ENCODE assay signal across 8 mouse cellular contexts in the genomic region with DNA sequence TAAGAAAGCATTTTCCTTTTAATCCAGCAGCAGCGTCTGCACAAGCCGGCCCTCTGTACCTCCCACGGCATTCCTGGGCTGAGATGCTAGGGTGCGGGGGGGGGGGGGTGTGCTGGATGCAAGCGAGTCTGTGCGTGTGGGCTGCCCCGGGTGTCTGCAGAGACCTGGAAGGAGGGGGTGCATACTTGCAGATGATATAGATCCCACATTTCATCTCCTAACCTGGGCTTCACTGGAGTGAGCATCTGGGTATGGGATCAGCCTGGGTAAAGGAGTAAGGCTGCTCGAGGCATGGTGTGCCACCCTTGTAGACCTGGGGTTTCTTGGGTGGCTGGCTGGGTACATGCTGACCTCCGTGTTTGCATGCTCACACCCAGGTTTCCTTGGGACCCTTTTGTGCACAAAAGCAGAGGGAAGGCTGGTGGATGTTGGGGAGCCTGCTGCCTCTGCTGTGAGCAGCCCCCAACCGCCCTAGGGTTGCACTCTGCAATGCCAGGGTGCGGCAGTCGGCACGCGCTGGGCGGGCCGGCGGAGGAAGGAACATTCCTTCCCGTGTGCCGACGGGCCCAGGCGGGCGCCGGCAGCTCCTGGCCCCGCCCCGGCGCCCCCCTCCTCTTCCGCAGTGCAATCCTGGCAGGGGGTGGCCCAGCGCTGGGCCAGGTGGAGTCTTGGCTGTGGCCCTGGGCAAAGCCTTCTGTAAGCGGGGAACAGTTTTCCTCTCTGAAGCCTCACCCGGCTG. TPM values are rescaled to one million over a fixed set of nuclear protein-coding genes. Genes with fewer than 3 reads are reported as not detected.
DNase-seq lines count a peak whose midpoint lies in the region; ATAC-seq and TF ChIP-seq lines count a peak whose summit lies in the region.

No protein-coding gene starts in this region.

- peak overlapping the region; percentile 72 for H3K9ac ChIP-seq in embryonic facial prominence, embryonic 13.5 days
- H3K9ac ChIP-seq in hindbrain, postnatal 0 days (replicated peaks; ENCODE audit: low read length) = peak overlapping the region; percentile 53
- peak overlapping the region; percentile 51 for H3K9ac ChIP-seq in liver, postnatal 0 days (replicated peaks)
- peak overlapping the region; percentile 53 for H3K9ac ChIP-seq in neural tube, embryonic 14.5 days (replicated peaks; ENCODE audit: low read depth, low read length)

- H3K4me2 ChIP-seq in embryonic facial prominence, embryonic 13.5 days = peak overlapping the region; percentile 83
- H3K4me2 ChIP-seq in hindbrain, postnatal 0 days (ENCODE audit: low read depth, low read length) = peak overlapping the region; percentile 80
- peak overlapping the region; percentile 81 for H3K4me2 ChIP-seq in liver, postnatal 0 days (ENCODE audit: low read depth, low read length)
- H3K4me2 ChIP-seq in neural tube, embryonic 14.5 days (ENCODE audit: low read depth, low read length) = peak overlapping the region; percentile 85

- TF ChIP-seq EP300 in liver, postnatal 0 days (IDR thresholded peaks at IDR 0.05; ENCODE audit: low read depth) = no peak

- ATAC-seq in embryonic facial prominence, embryonic 13.5 days (ENCODE audit: insufficient number of reproducible peaks, insufficient read depth, low FRiP score, low TSS enrichment, low read depth) = peak; percentile 66
- no peak for ATAC-seq in hindbrain, postnatal 0 days
- peak; percentile 7; the same call in 1 of the 2 replicates for ATAC-seq in liver, postnatal 0 days
- no peak for ATAC-seq in neural tube, embryonic 14.5 days (ENCODE audit: low read depth)

- H3K9me3 ChIP-seq in embryonic facial prominence, embryonic 13.5 days = no peaks in the 10 kb centered on the region
- H3K9me3 ChIP-seq in hindbrain, postnatal 0 days (ENCODE audit: low read length) = no peaks in the 10 kb centered on the region
- H3K9me3 ChIP-seq in liver, postnatal 0 days (ENCODE audit: low read length) = no peaks in the 10 kb centered on the region
- H3K9me3 ChIP-seq in neural tube, embryonic 14.5 days (ENCODE audit: control insufficient read depth, low read length) = no peaks in the 10 kb centered on the region

- H3K27ac ChIP-seq in cerebellum, adult 2 months (ENCODE audit: insufficient read depth, low read length) = peak overlapping the region; percentile 7; the same call in 1 of the 2 replicates
- peak overlapping the region; percentile 90 for H3K27ac ChIP-seq in embryonic facial prominence, embryonic 13.5 days
- peak overlapping the region; percentile 83 for H3K27ac ChIP-seq in hindbrain, postnatal 0 days
- H3K27ac ChIP-seq in liver, postnatal 0 days (ENCODE audit: low read depth) = peak overlapping the region; percentile 78
- peak overlapping the region; percentile 86 for H3K27ac ChIP-seq in neural tube, embryonic 14.5 days (ENCODE audit: low read depth, low read length)

- H3K36me3 ChIP-seq in embryonic facial prominence, embryonic 13.5 days = peaks cover 25% of the 10 kb centered on the region
- 0 out of 2 replicates have a peak, but pooled peaks cover 4% of the 10 kb centered on the region for H3K36me3 ChIP-seq in hindbrain, postnatal 0 days (ENCODE audit: insufficient read depth, low read length)
- H3K36me3 ChIP-seq in liver, postnatal 0 days (replicated peaks; ENCODE audit: insufficient read depth, low read length) = peaks cover 11% of the 10 kb centered on the region
- H3K36me3 ChIP-seq in neural tube, embryonic 14.5 days (ENCODE audit: control insufficient read depth, insufficient read depth, low read length) = peaks cover 9% of the 10 kb centered on the region; the same call in 1 of the 2 replicates

- intact Hi-C loops in left cerebral cortex, postnatal 25 days (cut with DNase I) = no loop called here

- no peaks in the 10 kb centered on the region; the same call in 1 of the 2 replicates for H3K4me1 ChIP-seq in cerebellum, adult 2 months (ENCODE audit: control insufficient read depth, insufficient read depth, low read length)
- peaks cover 71% of the 10 kb centered on the region for H3K4me1 ChIP-seq in embryonic facial prominence, embryonic 13.5 days
- H3K4me1 ChIP-seq in hindbrain, postnatal 0 days (ENCODE audit: insufficient read depth, low read length) = peaks cover 11% of the 10 kb centered on the region
- peaks cover 54% of the 10 kb centered on the region for H3K4me1 ChIP-seq in liver, postnatal 0 days (ENCODE audit: insufficient read depth)
- H3K4me1 ChIP-seq in neural tube, embryonic 14.5 days (ENCODE audit: control insufficient read depth, insufficient read depth, low read length) = peaks cover 41% of the 10 kb centered on the region

- no peak for DNase-seq in cerebellum, adult 2 months
- DNase-seq in cerebellum, adult 11 months = no peak
- DNase-seq in CD4-positive helper T cell, adult 2 months (ENCODE audit: low read depth, low spot score) = peak; percentile 67
- DNase-seq in hindbrain, postnatal 0 days (ENCODE audit: low spot score) = peak; percentile 47
- DNase-seq in liver, postnatal 0 days = peak; percentile 55
- DNase-seq in left cerebral cortex, postnatal 25 days (ENCODE audit: low spot score in 2 of 2) = no peak

- no peaks in the 10 kb centered on the region; the same call in 1 of the 2 replicates for H3K27me3 ChIP-seq in cerebellum, adult 2 months (ENCODE audit: control insufficient read depth, insufficient read depth, low read length)
- H3K27me3 ChIP-seq in embryonic facial prominence, embryonic 13.5 days = peaks cover 70% of the 10 kb centered on the region
- H3K27me3 ChIP-seq in hindbrain, postnatal 0 days (ENCODE audit: insufficient read depth, low read length) = peaks cover 5% of the 10 kb centered on the region; the same call in 1 of the 2 replicates
- H3K27me3 ChIP-seq in liver, postnatal 0 days (ENCODE audit: insufficient read depth, low read length) = peaks cover 26% of the 10 kb centered on the region
- H3K27me3 ChIP-seq in neural tube, embryonic 14.5 days (ENCODE audit: control insufficient read depth, insufficient read depth, low read length) = peaks cover 3% of the 10 kb centered on the region; the same call in 1 of the 2 replicates

- H3K4me3 ChIP-seq in cerebellum, adult 2 months (replicated peaks; ENCODE audit: insufficient read depth, low read depth, low read length) = peak overlapping the region; percentile 14
- peak overlapping the region; percentile 60 for H3K4me3 ChIP-seq in embryonic facial prominence, embryonic 13.5 days
- H3K4me3 ChIP-seq in hindbrain, postnatal 0 days (ENCODE audit: low read length) = peak overlapping the region; percentile 62
- H3K4me3 ChIP-seq in liver, postnatal 0 days (ENCODE audit: low read depth, low read length) = peak overlapping the region; percentile 65
- peak overlapping the region; percentile 45 for H3K4me3 ChIP-seq in neural tube, embryonic 14.5 days (ENCODE audit: low read depth, low read length)

- TF ChIP-seq POLR2A in cerebellum, adult 2 months (IDR thresholded peaks at IDR 0.05; ENCODE audit: borderline replicate concordance, insufficient read depth, low read length) = no peak

- no peak for TF ChIP-seq CTCF in cerebellum, adult 2 months (IDR thresholded peaks at IDR 0.05; ENCODE audit: borderline replicate concordance, insufficient read depth, low read depth, low read length)
- no peak for TF ChIP-seq CTCF in hindbrain, postnatal 0 days (IDR thresholded peaks at IDR 0.05; ENCODE audit: low read depth)
- no peak for TF ChIP-seq CTCF in liver, postnatal 0 days (IDR thresholded peaks at IDR 0.05; ENCODE audit: low read depth)

- WGBS in cerebellum, adult 2 months = 7% methylated on average over 30 of the region's 30 CpGs
- 1% methylated on average over 30 of the region's 30 CpGs for WGBS in embryonic facial prominence, embryonic 13.5 days
- WGBS in hindbrain, postnatal 0 days = 5% methylated on average over 22 of the region's 30 CpGs
- 8% methylated on average over 26 of the region's 30 CpGs for WGBS in liver, postnatal 0 days (ENCODE audit: insufficient replicate concordance)
- WGBS in neural tube, embryonic 14.5 days = 1% methylated on average over 29 of the region's 30 CpGs

RNA-seq across cellular contexts. Expression of gene Lfng, which starts 3.3 kb away (rescaled TPM):
- 48.7 and 53.4 TPM in 2 replicates for polyA plus RNA-seq in cerebellum, adult 2 months (2012; rRNA removed)
- 20.6 and 21.8 TPM in 2 replicates for polyA plus RNA-seq in embryonic facial prominence, embryonic 13.5 days (2015; fragmentation: Nextera tagmentation; extraction: Ambion mirVana)
- total RNA-seq in hindbrain, postnatal 0 days (2014; rRNA removed) = 81.4 and 112 TPM in 2 replicates
- polyA plus RNA-seq in hindbrain, postnatal 0 days (2015; fragmentation: Nextera tagmentation; extraction: Ambion mirVana) = 29.7 and 35.1 TPM in 2 replicates
- polyA plus RNA-seq in liver, postnatal 0 days (2015; fragmentation: Nextera tagmentation; extraction: Ambion mirVana) = 5.0 and 5.9 TPM in 2 replicates
- polyA plus RNA-seq in neural tube, embryonic 14.5 days (2014; fragmentation: Nextera tagmentation; extraction: Ambion mirVana) = 17.7 and 18.2 TPM in 2 replicates
- total RNA-seq in left cerebral cortex, postnatal 25 days (2021) = 10 to 100 TPM; 19.3 to 21.1 TPM

RNA-seq across cellular contexts. Expression of gene Ttyh3, which starts 38.4 kb away (rescaled TPM):
- polyA plus RNA-seq in cerebellum, adult 2 months (2012; rRNA removed) = 86.0 and 96.1 TPM in 2 replicates
- polyA plus RNA-seq in embryonic facial prominence, embryonic 13.5 days (2015; fragmentation: Nextera tagmentation; extraction: Ambion mirVana) = 45.0 and 47.6 TPM in 2 replicates
- 253 and 260 TPM in 2 replicates for total RNA-seq in hindbrain, postnatal 0 days (2014; rRNA removed)
- polyA plus RNA-seq in hindbrain, postnatal 0 days (2015; fragmentation: Nextera tagmentation; extraction: Ambion mirVana) = 53.5 and 60.3 TPM in 2 replicates
- polyA plus RNA-seq in liver, postnatal 0 days (2015; fragmentation: Nextera tagmentation; extraction: Ambion mirVana) = 5.2 and 6.5 TPM in 2 replicates
- polyA plus RNA-seq in neural tube, embryonic 14.5 days (2014; fragmentation: Nextera tagmentation; extraction: Ambion mirVana) = 85.5 and 89.4 TPM in 2 replicates
- total RNA-seq in left cerebral cortex, postnatal 25 days (2021) = 100 to 1,000 TPM; 272 to 289 TPM

RNA-seq across cellular contexts. Expression of gene Grifin, which starts 45.6 kb away (rescaled TPM):
- polyA plus RNA-seq in cerebellum, adult 2 months (2012; rRNA removed) = 0.82 and 1.4 TPM in 2 replicates
- polyA plus RNA-seq in embryonic facial prominence, embryonic 13.5 days (2015; fragmentation: Nextera tagmentation; extraction: Ambion mirVana) = not detected in 2 replicates
- total RNA-seq in hindbrain, postnatal 0 days (2014; rRNA removed) = not detected in 2 replicates
- 0.25 and 0.32 TPM in 2 replicates for polyA plus RNA-seq in hindbrain, postnatal 0 days (2015; fragmentation: Nextera tagmentation; extraction: Ambion mirVana)
- not detected in 2 replicates for polyA plus RNA-seq in liver, postnatal 0 days (2015; fragmentation: Nextera tagmentation; extraction: Ambion mirVana)
- not detected in 2 replicates for polyA plus RNA-seq in neural tube, embryonic 14.5 days (2014; fragmentation: Nextera tagmentation; extraction: Ambion mirVana)
- total RNA-seq in left cerebral cortex, postnatal 25 days (2021) = not detected

Comparison
In these comparisons a context has a peak if more than half of its experiments do, and no peak if none do; other contexts are left out.
1. DNase-seq: peak in CD4-positive helper T cell, adult 2 months (single experiment), hindbrain, postnatal 0 days (single experiment) and liver, postnatal 0 days (single experiment); none in cerebellum, adult 2 months (0 of 2), cerebellum, adult 11 months (single experiment) and left cerebral cortex, postnatal 25 days (0 of 2).
2. H3K27ac ChIP-seq: peak in every context shown above with its lines; median percentile 90 in embryonic facial prominence, embryonic 13.5 days; 86 in neural tube, embryonic 14.5 days; 83 in hindbrain, postnatal 0 days; 78 in liver, postnatal 0 days; 7 in cerebellum, adult 2 months.
3. H3K4me3 ChIP-seq: peak in every context shown above with its lines; median percentile 65 in liver, postnatal 0 days; 62 in hindbrain, postnatal 0 days; 60 in embryonic facial prominence, embryonic 13.5 days; 45 in neural tube, embryonic 14.5 days; 14 in cerebellum, adult 2 months.
4. ATAC-seq: peak in embryonic facial prominence, embryonic 13.5 days (single experiment) and liver, postnatal 0 days (single experiment); none in hindbrain, postnatal 0 days (single experiment) and neural tube, embryonic 14.5 days (single experiment).
5. Peak in every context shown above with its lines, with median percentiles within 50 percentile points of each other: H3K4me2 ChIP-seq and H3K9ac ChIP-seq.